8 mouse cellular contexts compared by ENCODE assay signal in the genomic region with DNA sequence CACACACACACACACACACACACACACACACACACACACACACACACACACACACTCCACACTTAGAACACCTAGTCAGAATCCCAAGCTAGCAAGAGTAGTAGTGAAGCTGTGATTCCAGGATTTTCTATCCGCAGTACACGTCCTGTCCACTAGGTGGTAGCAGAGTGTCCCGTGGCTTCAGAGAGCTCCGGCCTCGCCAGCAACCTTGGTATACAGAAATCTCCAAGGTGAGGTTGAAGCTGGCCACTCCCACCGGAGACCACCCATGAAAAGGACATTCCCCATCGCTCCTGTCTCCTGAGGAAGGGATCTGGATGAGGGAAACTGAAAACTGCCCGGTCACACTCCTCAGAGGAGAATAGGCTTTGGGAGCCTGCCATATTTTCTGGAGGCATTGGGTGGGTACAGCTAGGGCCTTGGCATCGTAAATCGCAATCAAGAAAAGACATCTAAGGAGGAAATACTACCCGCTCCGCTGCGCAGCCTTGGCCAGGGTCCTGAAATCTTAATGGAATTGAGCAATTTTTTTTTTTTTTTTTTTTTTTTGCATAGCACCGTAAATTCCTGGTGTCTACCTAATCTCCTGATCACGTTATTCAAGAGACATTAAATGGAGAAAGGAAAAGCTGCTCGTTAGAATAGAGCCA.
DNase-seq lines count a peak whose midpoint lies in the region; ATAC-seq and TF ChIP-seq lines count a peak whose summit lies in the region.
"Had no signal": no experiment of that assay in that cellular context is flagged by ENCODE, and none has a peak within 500 bp of the region (broad histone marks: within the 10 kb centered on the region; RNA-seq: fewer than 3 reads in every experiment).

No protein-coding gene starts in this region.

- WGBS in embryonic facial prominence, embryonic 10.5 days: 39% methylated on average over 16 of the region's 16 CpGs
- 22% methylated on average over 16 of the region's 16 CpGs for WGBS in kidney, embryonic 16.5 days
- 31% methylated on average over 16 of the region's 16 CpGs for WGBS in liver, adult 2 months

- H3K4me3 ChIP-seq in embryonic facial prominence, embryonic 10.5 days: no peak overlapping the region
- no peak overlapping the region for H3K4me3 ChIP-seq in kidney, embryonic 16.5 days (ENCODE audit: low read length)
- no peak overlapping the region for H3K4me3 ChIP-seq in liver, adult 2 months (ENCODE audit: insufficient read depth, low read depth, low read length)
- H3K4me3 ChIP-seq: stomach, embryonic 15.5 days had no signal

- no peak overlapping the region for H3K9ac ChIP-seq in kidney, embryonic 16.5 days (replicated peaks; ENCODE audit: low read length)
- no peak overlapping the region for H3K9ac ChIP-seq in liver, adult 2 months (ENCODE audit: low read depth, low read length)
- H3K9ac ChIP-seq: stomach, embryonic 15.5 days had no signal

- H3K4me2 ChIP-seq in kidney, embryonic 16.5 days (replicated peaks; ENCODE audit: low read depth, low read length): no peak overlapping the region
- H3K4me2 ChIP-seq: stomach, embryonic 15.5 days had no signal

- peak; percentile 87 for TF ChIP-seq CTCF in liver, adult 2 months (IDR thresholded peaks at IDR 0.05; ENCODE audit: low read depth, low read length)

- no peak overlapping the region for H3K27ac ChIP-seq in embryonic facial prominence, embryonic 10.5 days (replicated peaks)
- H3K27ac ChIP-seq in kidney, embryonic 16.5 days (ENCODE audit: low read length): no peak overlapping the region
- no peak overlapping the region for H3K27ac ChIP-seq in liver, adult 2 months (replicated peaks; ENCODE audit: insufficient read depth, low read depth, low read length)
- H3K27ac ChIP-seq: stomach, embryonic 15.5 days had no signal

- H3K79me2 ChIP-seq in liver, adult 2 months (ENCODE audit: control insufficient read depth, insufficient read depth, low read length): no peaks in the 10 kb centered on the region

- peak; percentile 14; the same call in 1 of the 2 replicates for ATAC-seq in kidney, embryonic 16.5 days (ENCODE audit: low FRiP score, low TSS enrichment)

- no peaks in the 10 kb centered on the region for H3K36me3 ChIP-seq in embryonic facial prominence, embryonic 10.5 days (replicated peaks)
- no peaks in the 10 kb centered on the region for H3K36me3 ChIP-seq in kidney, embryonic 16.5 days (ENCODE audit: insufficient read depth, low read length)
- H3K36me3 ChIP-seq in liver, adult 2 months (ENCODE audit: control insufficient read depth, insufficient read depth, low read length): no peaks in the 10 kb centered on the region
- H3K36me3 ChIP-seq: stomach, embryonic 15.5 days had no signal

- no peaks in the 10 kb centered on the region for H3K27me3 ChIP-seq in embryonic facial prominence, embryonic 10.5 days (replicated peaks; ENCODE audit: low read depth, poor library complexity, severe bottlenecking)
- no peaks in the 10 kb centered on the region for H3K27me3 ChIP-seq in kidney, embryonic 16.5 days (ENCODE audit: insufficient read depth, low read length)
- no peaks in the 10 kb centered on the region for H3K27me3 ChIP-seq in liver, adult 2 months (ENCODE audit: control insufficient read depth, insufficient read depth, low read length)
- H3K27me3 ChIP-seq: stomach, embryonic 15.5 days had no signal

- no peak for TF ChIP-seq POLR2A in liver, adult 2 months (IDR thresholded peaks at IDR 0.05; ENCODE audit: extremely low read depth, insufficient read depth, low read length)

- H3K9me3 ChIP-seq in embryonic facial prominence, embryonic 10.5 days: no peaks in the 10 kb centered on the region
- no peaks in the 10 kb centered on the region for H3K9me3 ChIP-seq in kidney, embryonic 16.5 days (ENCODE audit: low read length)
- H3K9me3 ChIP-seq: stomach, embryonic 15.5 days had no signal

- DNase-seq in spleen, postnatal 10 days (ENCODE audit: low spot score in 2 of 2): peak; percentile 15 to 45
- DNase-seq in spleen, postnatal 36 days (ENCODE audit: low spot score in 2 of 2): no peak
- peak; percentile 55 for DNase-seq in adrenal gland, postnatal 25 days
- DNase-seq in embryonic facial prominence, embryonic 10.5 days (ENCODE audit: low spot score): peak; percentile 62
- DNase-seq in liver, adult 2 months (ENCODE audit: extremely low read depth, low read depth, low spot score): peak; percentile 22
- peak; percentile 59 for DNase-seq in right cerebral cortex, adult 18-20 months

- H3K4me1 ChIP-seq in embryonic facial prominence, embryonic 10.5 days: no peaks in the 10 kb centered on the region
- H3K4me1 ChIP-seq in kidney, embryonic 16.5 days (ENCODE audit: insufficient read depth, low read length): no peaks in the 10 kb centered on the region
- no peaks in the 10 kb centered on the region for H3K4me1 ChIP-seq in liver, adult 2 months (ENCODE audit: control insufficient read depth, insufficient read depth, low read length)
- H3K4me1 ChIP-seq: stomach, embryonic 15.5 days had no signal

Comparison
In these comparisons a context has a peak if more than half of its experiments do, and no peak if none do; other contexts are left out.
1. DNase-seq: peak in spleen, postnatal 10 days (2 of 2), adrenal gland, postnatal 25 days (single experiment), embryonic facial prominence, embryonic 10.5 days (single experiment), liver, adult 2 months (single experiment) and right cerebral cortex, adult 18-20 months (single experiment); none in spleen, postnatal 36 days (0 of 2).